Mouse (Mus musculus): ENCODE results near the gene Pnpo. TPM values are rescaled to one million over a fixed set of nuclear protein-coding genes. Genes with fewer than 3 reads are reported as not detected.

Gene Pnpo
- polyA plus RNA-seq, 1 experiment from 2014 or later: 26.0 TPM

- Histone ChIP-seq H3K9ac (ENCODE audit: low read depth, low read length) (no peak overlapping the region), H3K9me3 (ENCODE audit: control insufficient read depth, low read length) (no peaks in the 10 kb centered on the region), H3K27ac (ENCODE audit: low read depth, low read length) (no peak overlapping the region), H3K27me3 (ENCODE audit: control insufficient read depth, insufficient read depth, low read length) (peaks cover 9% of the 10 kb centered on the region; the same call in 1 of the 2 replicates), H3K36me3 (ENCODE audit: control insufficient read depth, insufficient read depth, low read length) (no peaks in the 10 kb centered on the region), H3K4me1 (replicated peaks; ENCODE audit: control insufficient read depth, insufficient read depth, low read length) (no peaks in the 10 kb centered on the region), H3K4me3 (ENCODE audit: low read depth, low read length) (no peak overlapping the region), H3K4me2 (replicated peaks; ENCODE audit: low read depth, low read length) (no peak overlapping the region)
- 82% methylated on average over 5 of the region's 5 CpGs for WGBS
- DNase-seq (ENCODE audit: low spot score) (no peak), ATAC-seq (ENCODE audit: low FRiP score) (no peak)
Observed at GRCm38 (mm10) chr11:96926587-96926986, 17.2 kb downstream of the Pnpo start.

DNA sequence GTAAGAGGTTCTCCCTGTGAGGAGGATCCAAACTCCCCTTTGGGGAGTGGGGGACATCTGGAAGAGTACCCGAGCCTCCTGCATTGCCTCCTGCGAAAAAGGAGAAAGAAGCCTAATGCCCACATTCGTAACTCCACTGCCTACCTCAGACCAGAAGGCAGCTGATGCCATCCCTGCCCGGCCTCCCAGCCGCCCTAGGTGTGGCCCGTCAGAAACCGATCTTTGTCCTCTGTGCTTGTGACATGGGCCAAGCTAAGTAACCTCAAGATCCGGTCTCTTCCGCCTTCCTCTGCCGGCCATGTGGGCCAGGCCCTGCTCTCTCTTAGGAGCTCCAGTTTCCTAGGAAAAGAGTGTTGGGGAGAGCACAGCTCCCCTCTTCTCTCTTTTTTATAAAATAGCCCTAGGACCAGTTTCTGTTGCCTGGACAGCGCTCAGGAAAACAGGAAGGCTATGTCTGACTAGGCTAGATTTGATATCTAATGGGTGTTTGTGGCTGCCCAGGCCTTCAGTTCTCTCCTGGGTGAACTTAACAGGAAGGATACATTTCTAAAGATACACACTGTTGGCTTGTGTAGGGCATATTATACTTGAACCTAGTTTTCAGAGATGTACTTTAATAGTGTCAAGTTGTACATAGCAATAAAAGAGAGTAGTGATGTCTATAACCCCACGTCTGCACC, 18.2 kb downstream of the Pnpo start:
- 87% methylated on average over 12 of the region's 12 CpGs for WGBS
- Histone ChIP-seq H3K4me3 (ENCODE audit: low read depth, low read length) (no peak overlapping the region), H3K27me3 (ENCODE audit: control insufficient read depth, insufficient read depth, low read length) (peaks cover 9% of the 10 kb centered on the region; the same call in 1 of the 2 replicates), H3K36me3 (ENCODE audit: control insufficient read depth, insufficient read depth, low read length) (no peaks in the 10 kb centered on the region), H3K27ac (ENCODE audit: low read depth, low read length) (no peak overlapping the region), H3K4me2 (replicated peaks; ENCODE audit: low read depth, low read length) (no peak overlapping the region), H3K4me1 (replicated peaks; ENCODE audit: control insufficient read depth, insufficient read depth, low read length) (no peaks in the 10 kb centered on the region), H3K9me3 (ENCODE audit: control insufficient read depth, low read length) (no peaks in the 10 kb centered on the region), H3K9ac (ENCODE audit: low read depth, low read length) (no peak overlapping the region)
- DNase-seq (ENCODE audit: low spot score) (no peak), ATAC-seq (ENCODE audit: low FRiP score) (no peak)

GRCm38 (mm10) chr11:96924861-96925260, 18.9 kb downstream of the Pnpo start:
- Histone ChIP-seq H3K4me1 (replicated peaks; ENCODE audit: control insufficient read depth, insufficient read depth, low read length) (no peaks in the 10 kb centered on the region), H3K27ac (ENCODE audit: low read depth, low read length) (no peak overlapping the region), H3K36me3 (ENCODE audit: control insufficient read depth, insufficient read depth, low read length) (no peaks in the 10 kb centered on the region), H3K9ac (ENCODE audit: low read depth, low read length) (no peak overlapping the region), H3K4me2 (replicated peaks; ENCODE audit: low read depth, low read length) (no peak overlapping the region), H3K4me3 (ENCODE audit: low read depth, low read length) (no peak overlapping the region), H3K9me3 (ENCODE audit: control insufficient read depth, low read length) (no peaks in the 10 kb centered on the region), H3K27me3 (ENCODE audit: control insufficient read depth, insufficient read depth, low read length) (peaks cover 9% of the 10 kb centered on the region; the same call in 1 of the 2 replicates)
- DNase-seq (ENCODE audit: low spot score) (no peak), ATAC-seq (ENCODE audit: low FRiP score) (no peak)
- 83% methylated on average over 11 of the region's 11 CpGs for WGBS

DNA sequence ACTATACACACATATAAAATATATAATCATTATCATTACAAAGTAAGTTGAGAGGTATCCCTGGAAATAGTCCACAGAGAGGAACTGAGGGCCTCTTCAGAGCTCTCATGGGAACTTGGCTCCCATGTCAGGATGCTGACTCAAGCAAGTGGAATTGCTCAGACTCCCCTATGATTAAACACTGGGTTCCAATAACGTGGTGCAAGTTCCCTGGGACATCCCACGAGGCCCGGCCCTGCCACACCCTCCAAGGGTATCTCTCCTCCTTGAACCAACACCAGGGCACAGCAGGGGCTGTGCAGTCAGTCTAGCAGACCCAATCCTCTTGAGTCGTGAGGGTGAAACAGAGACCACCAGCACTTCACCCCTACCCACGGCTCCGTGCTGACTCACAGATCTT, 24.8 kb downstream of the Pnpo start:
- DNase-seq (ENCODE audit: low spot score) (no peak), ATAC-seq (ENCODE audit: low FRiP score) (no peak)
- WGBS: 59% methylated on average over 6 of the region's 6 CpGs
- Histone ChIP-seq H3K27me3 (ENCODE audit: control insufficient read depth, insufficient read depth, low read length) (no peaks in the 10 kb centered on the region), H3K27ac (ENCODE audit: low read depth, low read length) (no peak overlapping the region), H3K9me3 (ENCODE audit: control insufficient read depth, low read length) (no peaks in the 10 kb centered on the region), H3K4me1 (replicated peaks; ENCODE audit: control insufficient read depth, insufficient read depth, low read length) (peaks cover 5% of the 10 kb centered on the region; the same call in 1 of the 2 replicates), H3K36me3 (ENCODE audit: control insufficient read depth, insufficient read depth, low read length) (no peaks in the 10 kb centered on the region), H3K4me3 (ENCODE audit: low read depth, low read length) (no peak overlapping the region), H3K4me2 (replicated peaks; ENCODE audit: low read depth, low read length) (no peak overlapping the region), H3K9ac (ENCODE audit: low read depth, low read length) (no peak overlapping the region)

DNA sequence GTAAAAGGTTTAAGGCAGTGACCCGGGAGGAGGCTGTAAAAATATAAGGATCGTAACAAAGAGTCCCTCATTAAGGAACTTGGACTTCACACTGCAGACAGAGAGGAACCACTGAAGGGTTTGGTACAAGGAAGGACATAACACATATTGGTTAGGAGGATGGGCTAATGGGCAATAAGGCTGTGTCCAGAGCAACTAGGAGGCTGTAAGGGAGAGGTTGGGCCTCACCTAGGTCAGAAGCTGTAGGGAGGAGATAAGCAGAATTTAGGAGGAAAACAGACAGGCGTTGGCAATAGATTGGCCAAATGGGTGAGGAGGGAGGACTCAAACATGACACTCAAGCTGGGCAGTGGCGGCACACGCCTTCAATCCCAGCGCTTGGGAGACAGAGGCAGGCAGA, 26.4 kb downstream of the Pnpo start:
- DNase-seq (ENCODE audit: low spot score) (no peak), ATAC-seq (ENCODE audit: low FRiP score) (no peak)
- no peak overlapping the region for H3K9ac ChIP-seq (ENCODE audit: low read depth, low read length)
- no peaks in the 10 kb centered on the region for H3K9me3 ChIP-seq (ENCODE audit: control insufficient read depth, low read length)
- H3K27me3 ChIP-seq (ENCODE audit: control insufficient read depth, insufficient read depth, low read length): no peaks in the 10 kb centered on the region
- no peak overlapping the region for H3K4me3 ChIP-seq (ENCODE audit: low read depth, low read length)
- no peak overlapping the region for H3K4me2 ChIP-seq (replicated peaks; ENCODE audit: low read depth, low read length)
- H3K27ac ChIP-seq (ENCODE audit: low read depth, low read length): no peak overlapping the region
- WGBS: 90% methylated on average over 6 of the region's 6 CpGs
- no peaks in the 10 kb centered on the region for H3K36me3 ChIP-seq (ENCODE audit: control insufficient read depth, insufficient read depth, low read length)
- H3K4me1 ChIP-seq (replicated peaks; ENCODE audit: control insufficient read depth, insufficient read depth, low read length): peaks cover 5% of the 10 kb centered on the region; the same call in 1 of the 2 replicates

- no peak for DNase-seq (ENCODE audit: low spot score)
- Histone ChIP-seq H3K4me2 (replicated peaks; ENCODE audit: low read depth, low read length) (peak overlapping the region; percentile 31; the same call in 1 of the 2 replicates), H3K4me1 (replicated peaks; ENCODE audit: control insufficient read depth, insufficient read depth, low read length) (peaks cover 5% of the 10 kb centered on the region; the same call in 1 of the 2 replicates), H3K4me3 (ENCODE audit: low read depth, low read length) (no peak overlapping the region), H3K27me3 (ENCODE audit: control insufficient read depth, insufficient read depth, low read length) (no peaks in the 10 kb centered on the region), H3K36me3 (ENCODE audit: control insufficient read depth, insufficient read depth, low read length) (no peaks in the 10 kb centered on the region), H3K9ac (ENCODE audit: low read depth, low read length) (peak overlapping the region; percentile 24; the same call in 1 of the 2 replicates), H3K9me3 (ENCODE audit: control insufficient read depth, low read length) (no peaks in the 10 kb centered on the region), H3K27ac (ENCODE audit: low read depth, low read length) (no peak overlapping the region)
- peak; percentile 12; the same call in 1 of the 2 replicates for ATAC-seq (ENCODE audit: low FRiP score)
- WGBS: 35% methylated on average over 13 of the region's 13 CpGs
Observed at GRCm38 (mm10) chr11:96916885-96917396, 26.8 kb downstream of the Pnpo start.

GRCm38 (mm10) chr11:96916044-96916884, 27.5 kb downstream of the Pnpo start, which contains the start of gene Cdk5rap3:
TSS of gene Cdk5rap3 (minus strand) at chr11:96916496.
- Histone ChIP-seq H3K9ac (ENCODE audit: low read depth, low read length) (peak within 1 kb of the TSS; percentile 62), H3K4me3 (ENCODE audit: low read depth, low read length) (peak within 1 kb of the TSS; percentile 75), H3K4me2 (replicated peaks; ENCODE audit: low read depth, low read length) (peak within 1 kb of the TSS; percentile 51), H3K4me1 (replicated peaks; ENCODE audit: control insufficient read depth, insufficient read depth, low read length) (peaks cover 5% of the 10 kb centered on the region; the same call in 1 of the 2 replicates), H3K27ac (ENCODE audit: low read depth, low read length) (peak within 1 kb of the TSS; percentile 62), H3K27me3 (ENCODE audit: control insufficient read depth, insufficient read depth, low read length) (no peaks in the 10 kb centered on the region), H3K9me3 (ENCODE audit: control insufficient read depth, low read length) (no peaks in the 10 kb centered on the region), H3K36me3 (ENCODE audit: control insufficient read depth, insufficient read depth, low read length) (no peaks in the 10 kb centered on the region)
- peak; percentile 100 for DNase-seq (ENCODE audit: low spot score)
- under 1% methylated on average over 55 of the region's 55 CpGs for WGBS
- ATAC-seq (ENCODE audit: low FRiP score): peak; percentile 98

- Histone ChIP-seq H3K4me3 (ENCODE audit: low read depth, low read length) (no peak overlapping the region), H3K9ac (ENCODE audit: low read depth, low read length) (no peak overlapping the region), H3K27me3 (ENCODE audit: control insufficient read depth, insufficient read depth, low read length) (no peaks in the 10 kb centered on the region), H3K27ac (ENCODE audit: low read depth, low read length) (no peak overlapping the region), H3K9me3 (ENCODE audit: control insufficient read depth, low read length) (no peaks in the 10 kb centered on the region), H3K4me1 (replicated peaks; ENCODE audit: control insufficient read depth, insufficient read depth, low read length) (peaks cover 14% of the 10 kb centered on the region), H3K4me2 (replicated peaks; ENCODE audit: low read depth, low read length) (no peak overlapping the region), H3K36me3 (ENCODE audit: control insufficient read depth, insufficient read depth, low read length) (0 out of 2 replicates have a peak, but pooled peaks cover 3% of the 10 kb centered on the region)
- DNase-seq (ENCODE audit: low spot score): no peak
- no peak for ATAC-seq (ENCODE audit: low FRiP score)
- 91% methylated on average over 11 of the region's 11 CpGs for WGBS
Observed at GRCm38 (mm10) chr11:96912682-96913081, 31.1 kb downstream of the Pnpo start.

All from hindbrain, embryonic 11.5 days (tissue).